Mouse (Mus musculus): Measurements from ENCODE around the gene Sumf1.
A peak's percentile ranks its signal among the peaks of the same experiment; 100 is the strongest.

Gene Sumf1

DNA sequence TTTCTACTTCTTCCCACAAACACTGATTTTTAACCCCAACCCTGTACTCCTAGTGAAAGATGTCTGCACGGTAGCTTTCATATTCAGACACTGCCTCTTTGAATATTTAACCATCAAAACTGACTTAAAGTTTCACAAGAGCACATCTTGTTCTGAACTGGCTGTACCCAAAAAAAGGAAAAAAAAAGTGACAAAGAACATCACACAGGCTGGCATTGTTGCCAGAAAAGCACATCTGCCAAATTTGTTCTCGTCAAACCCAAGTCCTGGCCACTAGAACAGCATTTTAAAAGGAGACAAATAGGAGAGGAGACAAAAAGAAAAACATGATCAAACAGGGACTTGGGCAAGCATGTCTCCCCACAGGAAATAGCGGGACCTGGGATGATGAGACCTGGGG lies 91.9 kb downstream of the Sumf1 start:
- DNase-seq (ENCODE audit: low read depth, low spot score) = peak; percentile 16

DNA sequence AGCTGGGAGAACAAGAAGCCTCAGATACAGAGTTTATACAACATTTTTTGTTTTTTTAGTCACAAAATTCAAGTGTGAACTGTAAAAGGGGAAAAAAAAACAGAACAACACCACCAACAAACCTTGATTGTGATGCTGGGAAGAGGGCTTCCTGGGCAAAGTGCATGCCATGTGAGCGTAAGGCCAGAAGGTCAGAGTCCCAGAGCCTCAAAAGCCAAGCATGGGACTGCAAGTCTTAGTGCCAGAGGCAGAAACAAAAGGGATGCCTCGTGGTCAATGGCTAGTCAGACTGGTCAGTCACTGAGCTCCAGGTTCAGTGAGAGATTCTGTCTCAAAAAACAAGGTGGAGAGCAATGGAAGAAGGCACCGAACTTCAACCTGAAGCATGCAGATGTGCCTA lies 92.7 kb downstream of the Sumf1 start:
- DNase-seq (ENCODE audit: low read depth, low spot score) = no peak

DNA sequence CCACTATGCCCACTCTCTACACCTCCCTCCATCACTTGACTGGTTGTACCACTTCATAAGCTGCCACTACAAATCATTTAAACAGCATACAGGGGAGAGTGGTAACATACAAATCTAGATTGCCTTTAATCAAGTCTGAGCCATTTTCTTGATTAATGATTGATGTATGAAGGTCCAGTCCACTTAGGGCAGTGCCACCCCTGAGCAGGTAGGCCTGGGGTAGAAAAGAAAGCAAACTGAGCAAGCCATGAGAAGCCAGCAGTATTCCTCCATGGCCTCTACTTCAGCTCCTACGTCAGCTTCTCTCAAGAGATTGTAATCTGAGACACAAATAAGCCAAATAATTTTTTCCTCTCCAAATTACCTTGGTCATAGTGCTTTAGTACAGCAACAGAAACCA lies 94.1 kb downstream of the Sumf1 start:
- DNase-seq (ENCODE audit: low read depth, low spot score) = no peak

DNA sequence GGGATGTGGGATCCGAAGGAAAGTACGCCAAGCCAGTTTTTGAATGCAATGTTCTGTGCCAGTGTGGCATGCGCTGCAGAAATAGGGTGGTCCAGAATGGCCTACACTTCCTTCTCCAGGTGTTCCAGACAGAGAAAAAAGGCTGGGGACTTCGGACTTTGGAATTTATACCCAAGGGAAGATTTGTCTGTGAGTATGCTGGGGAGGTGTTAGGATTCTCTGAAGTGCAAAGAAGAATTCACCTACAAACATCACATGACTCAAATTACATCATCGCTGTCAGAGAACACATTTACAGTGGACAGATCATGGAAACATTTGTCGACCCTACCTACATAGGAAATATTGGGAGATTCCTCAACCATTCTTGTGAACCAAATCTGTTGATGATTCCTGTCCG lies 109.5 kb downstream of the Sumf1 start:
- DNase-seq (ENCODE audit: low read depth, low spot score) = no peak

DNA sequence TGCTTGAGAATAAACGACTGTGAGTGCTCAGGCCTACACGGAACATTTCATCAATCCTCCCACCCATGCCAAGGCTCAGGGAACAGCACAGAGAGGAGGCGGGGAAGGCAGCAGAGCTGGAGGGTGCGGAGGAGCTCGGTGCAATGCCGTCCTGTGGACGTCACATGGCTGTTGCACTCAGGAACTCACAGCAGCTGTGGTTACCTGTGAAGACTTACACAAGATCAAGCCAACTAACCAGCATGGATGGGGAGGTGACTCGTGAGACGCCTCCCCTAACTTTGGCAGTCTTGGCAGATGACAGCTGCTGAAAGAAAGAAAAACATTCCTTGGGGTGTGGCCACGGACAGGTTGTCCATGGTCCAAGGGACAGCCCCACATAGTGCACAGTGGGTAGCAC lies 110.8 kb downstream of the Sumf1 start:
- no peak for DNase-seq (ENCODE audit: low read depth, low spot score)

DNA sequence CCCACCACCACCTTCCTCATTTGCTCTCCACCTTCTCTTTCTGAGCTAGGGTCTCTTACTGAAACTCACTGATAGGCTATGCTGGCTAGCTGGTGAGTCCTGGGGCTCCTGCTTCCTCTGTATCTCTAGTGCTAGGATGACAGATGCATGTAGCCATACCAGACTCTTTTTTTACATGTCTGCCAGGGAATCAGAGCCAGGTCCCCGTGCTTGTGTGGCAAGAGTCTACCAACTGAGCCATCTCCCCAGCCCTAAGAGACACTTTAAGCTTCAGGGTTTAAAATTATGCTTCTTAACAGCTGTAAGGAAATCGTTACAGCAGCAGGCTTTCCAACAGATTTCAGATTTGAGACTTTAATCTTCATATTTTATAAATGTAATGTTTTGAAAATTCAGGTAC lies 111.5 kb downstream of the Sumf1 start:
- DNase-seq (ENCODE audit: low read depth, low spot score) = no peak

DNA sequence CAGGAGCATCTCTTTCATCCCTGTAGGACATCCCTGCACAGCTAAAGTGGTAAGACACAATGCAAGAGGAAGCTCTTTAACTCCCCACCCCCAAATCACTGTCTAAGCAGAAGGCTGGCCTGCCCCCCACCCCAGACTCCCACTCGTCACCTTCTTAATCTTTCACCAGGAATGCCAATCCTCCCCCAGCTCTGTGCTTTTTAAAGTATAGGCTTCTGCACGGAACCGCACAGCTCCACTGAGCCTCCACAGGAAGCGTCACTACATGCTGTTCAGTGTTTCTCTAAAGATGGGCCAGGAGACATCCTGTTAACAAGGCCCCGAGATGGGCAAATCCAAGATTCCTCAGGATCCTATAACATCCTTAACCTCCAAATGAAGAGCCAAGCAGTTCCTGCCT lies 112.3 kb downstream of the Sumf1 start:
- no peak for DNase-seq (ENCODE audit: low read depth, low spot score)

DNA sequence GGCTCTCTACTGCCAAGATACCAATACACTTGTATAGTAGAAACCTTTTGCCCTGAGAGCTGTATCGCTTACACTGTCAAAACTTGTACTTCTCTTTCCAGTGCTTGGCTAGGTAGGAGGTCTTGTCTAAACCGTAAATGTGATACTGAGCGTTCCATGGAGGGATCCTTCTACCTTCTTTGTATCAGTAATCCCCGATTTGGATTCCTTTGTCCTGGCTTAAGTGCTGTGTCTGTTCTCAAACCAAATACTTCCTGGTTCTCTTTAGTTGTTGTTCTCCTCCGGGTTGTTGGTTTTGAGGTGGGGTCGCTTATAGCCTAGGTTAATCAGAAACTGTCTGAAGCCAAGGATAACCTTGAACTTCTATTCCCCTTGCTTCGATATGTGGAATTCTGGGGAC lies 114.4 kb downstream of the Sumf1 start:
- DNase-seq (ENCODE audit: low read depth, low spot score) = no peak

DNA sequence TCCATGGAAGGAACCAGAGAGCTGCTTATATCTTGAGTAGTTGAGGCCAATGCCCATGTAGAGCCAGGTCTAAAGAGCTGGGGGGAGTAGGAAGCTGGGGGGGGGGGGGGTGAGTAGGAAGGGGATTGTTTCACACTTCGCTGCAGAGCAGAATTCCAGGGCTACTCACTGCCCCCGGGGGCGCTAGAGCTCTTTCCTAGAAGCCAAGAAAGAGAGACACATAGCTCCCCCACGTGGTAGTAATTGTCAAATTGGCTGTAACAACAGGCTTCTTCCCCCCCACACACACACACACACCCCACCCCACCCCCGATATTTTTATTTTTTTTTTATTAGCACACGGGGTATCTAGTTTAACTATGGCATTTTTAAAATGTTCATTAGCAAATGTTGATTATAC lies 119.8 kb downstream of the Sumf1 start:
- DNase-seq (ENCODE audit: low read depth, low spot score) = peak; percentile 46

DNA sequence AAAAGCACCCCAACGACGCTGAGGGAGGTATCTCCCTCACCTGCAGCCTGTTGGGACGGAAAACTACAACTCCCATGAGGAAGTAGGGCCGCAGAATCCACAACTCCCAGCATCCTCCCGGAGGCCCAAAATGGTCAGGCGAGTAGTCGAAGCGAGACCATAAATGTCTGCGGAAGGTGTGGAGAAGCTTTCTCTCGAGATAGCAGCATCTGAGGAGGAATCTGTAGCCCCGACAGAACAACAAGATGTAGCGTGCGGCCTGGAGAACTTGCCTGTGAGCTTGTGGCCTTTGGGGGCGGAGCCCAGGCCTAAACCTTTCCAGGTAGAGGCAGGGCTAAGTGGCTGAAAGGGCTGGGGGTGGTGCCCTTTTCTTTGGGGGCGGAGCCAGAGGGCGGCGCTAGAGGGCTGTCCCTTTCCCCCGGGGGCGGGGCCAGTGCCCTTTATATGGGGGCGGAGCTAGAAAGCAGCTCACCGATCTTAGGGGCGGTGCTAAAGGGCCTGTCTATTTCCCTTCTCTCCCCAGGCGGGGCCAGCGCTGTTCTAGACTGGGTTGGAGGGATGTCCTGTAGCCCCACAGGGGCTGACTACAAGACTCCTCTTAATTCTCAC lies 120.4 kb downstream of the Sumf1 start, which contains the start of gene Setmar:
Setmar (plus strand) TSS at position 128 of the 609 bp plus-strand sequence.
- peak; percentile 89 for DNase-seq (ENCODE audit: low read depth, low spot score)

DNA sequence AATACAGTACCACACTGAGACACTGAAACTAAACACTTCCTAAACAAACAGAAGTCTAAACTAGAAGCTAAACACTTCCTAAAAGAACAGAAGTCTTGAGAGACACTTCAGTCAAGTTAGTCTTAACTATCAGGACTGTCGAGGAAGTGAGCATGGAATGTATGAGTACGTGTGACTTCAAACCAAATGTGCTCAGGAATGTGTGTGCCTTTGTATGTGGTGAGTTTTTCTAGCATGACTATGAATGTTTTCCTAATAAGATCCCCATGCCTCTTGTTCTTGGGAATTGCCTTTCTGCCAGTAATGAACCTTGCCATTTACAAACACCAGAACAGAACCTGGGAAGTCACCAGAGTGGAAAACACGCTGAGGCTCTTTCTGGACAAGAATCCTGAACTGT lies 124.3 kb downstream of the Sumf1 start:
- no peak for DNase-seq (ENCODE audit: low read depth, low spot score)

DNA sequence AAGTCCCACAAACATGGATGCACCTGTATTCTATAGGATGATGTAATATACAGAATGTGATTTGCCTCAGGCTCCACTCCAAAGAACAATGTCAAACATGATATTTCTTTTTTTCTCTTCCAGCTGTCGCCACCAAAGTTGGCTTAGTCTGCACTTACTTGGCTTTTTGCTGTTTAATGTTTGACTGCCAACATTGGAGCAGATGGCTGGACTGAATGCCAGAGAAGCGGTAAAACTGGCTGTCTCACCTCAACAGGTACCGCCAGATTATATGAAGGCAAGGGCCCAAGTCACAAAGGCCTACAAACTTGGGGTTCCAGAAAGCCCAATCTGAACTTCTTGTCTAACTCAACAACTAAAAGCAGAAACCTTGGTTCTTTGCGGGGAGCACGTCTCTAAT lies 127.3 kb downstream of the Sumf1 start:
- DNase-seq (ENCODE audit: low read depth, low spot score) = no peak

DNA sequence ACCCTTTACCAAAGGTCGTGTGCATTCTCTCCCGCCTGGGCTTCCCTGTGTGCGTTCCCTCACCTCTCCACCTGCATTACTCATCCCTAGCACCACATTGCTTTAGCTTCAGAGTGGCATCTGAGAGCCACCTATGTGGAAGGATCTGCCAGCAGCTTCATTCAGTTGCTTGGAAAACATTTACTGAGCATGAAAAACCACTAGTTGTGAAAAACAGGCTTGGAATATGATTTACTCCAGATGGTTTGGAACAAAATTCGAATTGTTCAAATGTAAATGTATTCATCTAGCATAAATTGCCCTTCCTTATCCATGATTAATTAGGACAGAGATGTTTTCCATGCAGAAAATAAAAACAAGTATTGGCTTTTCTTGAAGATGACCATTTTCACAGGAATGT lies 128.0 kb downstream of the Sumf1 start:
- no peak for DNase-seq (ENCODE audit: low read depth, low spot score)

Data from skeletal muscle tissue, adult 2 months (tissue).